Mouse (Mus musculus) embryonic fibroblast, embryonic 13.5 days (primary cell): ENCODE measurements around the gene Mybpc2. TPM values are rescaled to one million over a fixed set of nuclear protein-coding genes. Genes with fewer than 3 reads are reported as not detected.

ENCODE experiments used
- H3K27ac ChIP-seq: 2 replicates; pipeline ENCODE4 v1.5.1; 2012; ENCODE audit warnings: low read length, control low read depth, inconsistent platforms; ENCODE audit not compliant: insufficient read depth
- H3K4me1 ChIP-seq: 2 replicates; pipeline ENCODE4 v1.6.1; 2011; ENCODE audit warnings: low read length; ENCODE audit not compliant: control insufficient read depth, insufficient read depth
- H3K4me3 ChIP-seq: 2 replicates; pipeline ENCODE4 v1.5.1; 2011; ENCODE audit warnings: mild to moderate bottlenecking, control low read depth, low read length; ENCODE audit not compliant: insufficient read depth
- CTCF ChIP-seq: IDR thresholded peaks from 2 replicates; pipeline ENCODE4 v1.5.1; 2011; ENCODE audit warnings: mild to moderate bottlenecking, control low read depth, low read length, moderate library complexity, borderline replicate concordance; ENCODE audit not compliant: insufficient read depth
- POLR2A ChIP-seq: IDR thresholded peaks from 2 replicates; pipeline ENCODE4 v1.6.1; 2011; ENCODE audit warnings: low read depth, mild to moderate bottlenecking, control low read depth, low read length, moderate library complexity
- polyA plus RNA-seq: library from polyadenylated mRNA; stranded (reverse); fragments of >200 nt; gene quantifications from 2 replicates; pipeline ENCODE4 v1.2.4, GENCODE M21; 2011; ENCODE audit warnings: low read depth; ENCODE audit not compliant: missing spikeins, insufficient read length

Gene Mybpc2
- polyA plus RNA-seq, 1 experiment = not detected

GRCm38 (mm10) chr7:44526414-44527154, 2.1 kb upstream of the Mybpc2 start:
- no peak overlapping the region for H3K27ac ChIP-seq
- TF ChIP-seq CTCF (no peak), POLR2A (no peak)
- H3K4me1 ChIP-seq = 0 out of 2 replicates have a peak, but pooled peaks cover 5% of the 10 kb centered on the region
- H3K4me3 ChIP-seq = no peak overlapping the region

GRCm38 (mm10) chr7:44525126-44525832, 823 bp upstream of the Mybpc2 start:
- H3K4me1 ChIP-seq = 0 out of 2 replicates have a peak, but pooled peaks cover 5% of the 10 kb centered on the region
- H3K27ac ChIP-seq = no peak overlapping the region
- TF ChIP-seq POLR2A (no peak), CTCF (no peak)
- no peak overlapping the region for H3K4me3 ChIP-seq

GRCm38 (mm10) chr7:44523056-44523455, 1.4 kb downstream of the Mybpc2 start:
- TF ChIP-seq POLR2A (no peak), CTCF (no peak)
- Histone ChIP-seq H3K4me1 (0 out of 2 replicates have a peak, but pooled peaks cover 5% of the 10 kb centered on the region), H3K27ac (no peak overlapping the region), H3K4me3 (no peak overlapping the region)

GRCm38 (mm10) chr7:44521710-44522109, 2.7 kb downstream of the Mybpc2 start:
- H3K27ac ChIP-seq = no peak overlapping the region
- 0 out of 2 replicates have a peak, but pooled peaks cover 5% of the 10 kb centered on the region for H3K4me1 ChIP-seq
- H3K4me3 ChIP-seq = no peak overlapping the region
- TF ChIP-seq CTCF = peak; percentile 36; the same call in 1 of the 2 replicates
- no peak for TF ChIP-seq POLR2A

GRCm38 (mm10) chr7:44520990-44521389, 3.5 kb downstream of the Mybpc2 start:
- H3K4me1 ChIP-seq = 0 out of 2 replicates have a peak, but pooled peaks cover 5% of the 10 kb centered on the region
- H3K4me3 ChIP-seq = no peak overlapping the region
- TF ChIP-seq POLR2A = no peak
- TF ChIP-seq CTCF = no peak
- H3K27ac ChIP-seq = no peak overlapping the region

- Histone ChIP-seq H3K27ac (no peak overlapping the region), H3K4me1 (no peaks in the 10 kb centered on the region), H3K4me3 (no peak overlapping the region)
- TF ChIP-seq CTCF (0 out of 2 replicates have a peak, but pooled peaks have one; percentile 4), POLR2A (no peak)
These were observed 5.1 kb downstream of the Mybpc2 start for GRCm38 (mm10) chr7:44519240-44519913.

GRCm38 (mm10) chr7:44507491-44507890, 17.0 kb downstream of the Mybpc2 start:
- H3K27ac ChIP-seq = no peak overlapping the region
- no peaks in the 10 kb centered on the region for H3K4me1 ChIP-seq
- TF ChIP-seq POLR2A (no peak), CTCF (no peak)
- no peak overlapping the region for H3K4me3 ChIP-seq

GRCm38 (mm10) chr7:44501563-44502115, 22.8 kb downstream of the Mybpc2 start:
- Histone ChIP-seq H3K27ac (no peak overlapping the region), H3K4me1 (no peaks in the 10 kb centered on the region), H3K4me3 (no peak overlapping the region)
- TF ChIP-seq POLR2A (no peak), CTCF (peak; percentile 67; the same call in 1 of the 2 replicates)

GRCm38 (mm10) chr7:44500046-44500445, 24.4 kb downstream of the Mybpc2 start:
- no peak overlapping the region for H3K4me3 ChIP-seq
- peaks cover 5% of the 10 kb centered on the region; the same call in 1 of the 2 replicates for H3K4me1 ChIP-seq
- TF ChIP-seq POLR2A = peak; percentile 32; the same call in 1 of the 2 replicates
- TF ChIP-seq CTCF = no peak
- no peak overlapping the region for H3K27ac ChIP-seq
